Mouse (Mus musculus) liver, postnatal 0 days (tissue): ENCODE results near the gene Dock10.

Experiments
- CTCF ChIP-seq: sonication (generic); IDR thresholded peaks from 2 replicates; pipeline ENCODE4 v1.5.1; 2016; ENCODE audit warnings: antibody characterized with exemption, low read depth
- EP300 ChIP-seq: IDR thresholded peaks from 2 replicates; pipeline ENCODE4 v1.6.1; 2016; ENCODE audit warnings: antibody characterized with exemption, low read depth, mild to moderate bottlenecking

- TF ChIP-seq CTCF (no peak), EP300 (no peak)
Observed at GRCm38 (mm10) chr1:80676004-80676673, 82.2 kb downstream of the Dock10 start.
